Mouse (Mus musculus): ENCODE measurements around the gene Cox6a2. TPM values are rescaled to one million over a fixed set of nuclear protein-coding genes. Genes with fewer than 3 reads are reported as not detected.
A peak's percentile ranks its signal among the peaks of the same experiment; 100 is the strongest.

Gene Cox6a2
- total RNA-seq (2015; ENCODE audit: low replicate concordance) (3.4 TPM in 1 of 2 replicates, not detected in the other), total RNA-seq (2017; ENCODE audit: low replicate concordance) (not detected in 2 replicates)

DNA sequence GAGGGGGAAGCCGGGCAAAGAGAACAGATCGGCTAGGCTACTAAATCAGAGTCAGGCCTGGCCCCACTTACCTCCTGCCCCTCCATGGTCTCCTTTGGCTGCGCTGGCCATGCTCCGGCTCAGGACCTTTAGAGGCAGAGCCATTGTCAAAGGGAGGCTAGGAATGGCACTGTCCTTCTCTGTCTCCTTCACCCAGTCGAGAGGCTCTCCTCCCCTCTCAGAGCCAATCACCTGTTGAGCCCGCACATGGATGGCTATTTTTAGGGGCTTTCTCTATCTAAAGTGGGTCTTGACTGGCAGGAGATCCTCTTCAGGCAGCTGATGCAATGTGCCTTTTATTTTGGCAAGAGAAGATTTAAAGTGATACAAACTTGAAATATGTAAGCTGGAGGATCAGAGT is at the start of gene Cox6a2:
Gene Cox6a2, minus strand, starts transcription at position 236 of the 400 bp plus-strand sequence.
- ATAC-seq (replicated peaks; ENCODE audit: low FRiP score, poor library complexity, severe bottlenecking): no peak

DNA sequence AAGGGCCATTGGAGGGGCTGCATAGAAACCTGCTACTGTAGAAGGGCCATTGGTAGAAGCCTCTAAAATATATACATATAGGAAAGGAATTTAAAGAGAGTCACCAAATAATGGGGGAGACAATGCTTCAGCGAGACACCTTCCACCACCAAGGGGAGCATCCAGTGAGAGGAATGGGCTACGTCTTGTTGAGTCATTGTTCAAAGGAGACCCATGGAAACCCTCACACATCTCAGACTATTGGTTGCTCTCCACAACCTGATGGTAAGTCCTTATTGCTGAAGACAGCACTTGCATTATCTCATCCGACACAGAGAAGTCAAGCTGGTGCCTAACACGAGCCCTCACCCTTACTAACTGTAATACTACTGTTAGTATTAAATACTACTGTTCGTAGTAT is 49.6 kb upstream of the Cox6a2 start:
- no peak for ATAC-seq (replicated peaks; ENCODE audit: low FRiP score, poor library complexity, severe bottlenecking)

DNA sequence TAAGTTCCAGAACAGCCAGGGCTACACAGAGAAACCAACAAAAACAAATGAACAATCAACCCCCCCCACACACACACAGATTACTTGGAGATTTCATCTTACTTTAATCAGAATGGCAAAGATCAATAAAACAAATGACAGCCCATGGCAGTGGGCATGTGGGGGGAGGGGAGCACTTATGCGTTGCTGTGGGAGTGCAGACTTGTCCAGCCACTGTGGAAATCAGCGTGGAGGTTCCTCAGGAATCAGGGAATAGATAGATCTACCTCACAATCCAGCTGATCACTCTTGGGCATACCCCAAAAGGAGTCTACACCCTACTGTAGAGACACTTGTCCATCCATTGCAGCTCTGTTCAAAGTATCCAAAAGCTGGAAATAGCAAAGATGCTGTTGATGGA is 48.8 kb upstream of the Cox6a2 start:
- ATAC-seq (replicated peaks; ENCODE audit: low FRiP score, poor library complexity, severe bottlenecking): no peak

DNA sequence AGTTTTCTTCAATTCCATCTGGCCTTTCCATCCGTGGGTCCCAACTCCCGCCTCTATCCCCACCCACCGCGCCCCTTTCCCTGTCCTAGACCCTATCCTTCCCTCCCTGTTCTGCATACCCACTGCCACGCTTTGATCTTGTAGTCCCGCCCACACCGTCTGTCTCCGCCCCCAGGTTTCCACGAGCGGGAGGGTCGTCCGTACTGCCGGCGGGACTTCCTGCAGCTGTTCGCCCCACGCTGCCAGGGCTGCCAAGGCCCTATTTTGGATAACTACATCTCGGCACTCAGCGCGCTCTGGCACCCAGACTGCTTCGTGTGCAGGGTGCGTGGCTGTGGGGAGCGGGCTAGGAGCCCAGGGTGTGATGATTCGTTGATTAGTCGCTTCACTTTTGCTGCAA is 46.4 kb upstream of the Cox6a2 start:
- no peak for ATAC-seq (replicated peaks; ENCODE audit: low FRiP score, poor library complexity, severe bottlenecking)

DNA sequence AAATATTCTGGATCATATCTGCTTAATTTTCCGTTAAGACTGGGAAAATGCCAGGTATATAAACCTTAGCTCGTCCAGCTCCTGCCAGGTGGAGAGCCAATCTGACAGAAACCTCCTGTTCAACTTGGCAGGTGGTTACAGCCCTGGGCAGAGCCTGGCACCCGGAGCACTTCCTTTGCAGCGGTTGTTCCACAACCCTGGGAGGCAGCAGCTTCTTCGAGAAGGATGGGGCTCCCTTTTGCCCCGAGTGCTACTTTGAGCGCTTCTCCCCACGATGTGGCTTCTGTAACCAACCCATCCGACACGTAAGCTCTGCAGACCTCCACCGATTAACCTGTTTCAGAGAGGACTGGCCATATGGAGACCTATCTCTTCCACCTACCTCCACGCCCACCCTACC is 45.8 kb upstream of the Cox6a2 start:
- no peak for ATAC-seq (replicated peaks; ENCODE audit: low FRiP score, poor library complexity, severe bottlenecking)

DNA sequence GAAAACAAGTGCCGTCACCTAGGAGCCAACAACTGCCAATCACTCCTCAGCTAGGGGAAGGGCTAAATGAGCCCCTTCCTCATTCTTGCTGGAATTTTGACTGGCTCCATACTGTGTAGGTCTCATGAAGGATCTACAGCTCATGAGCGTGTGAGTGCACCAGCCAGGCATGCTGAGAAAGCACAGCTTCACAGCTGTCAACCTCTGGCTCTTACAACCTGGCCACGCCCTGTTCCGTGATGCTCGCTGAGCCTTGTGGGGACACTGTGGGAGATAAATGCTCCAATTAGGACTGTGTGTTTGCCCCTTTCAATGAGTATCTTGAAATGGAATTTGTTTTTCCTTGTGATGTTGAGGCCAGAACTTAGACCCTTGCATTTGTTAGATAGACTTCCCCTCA is 43.8 kb upstream of the Cox6a2 start:
- no peak for ATAC-seq (replicated peaks; ENCODE audit: low FRiP score, poor library complexity, severe bottlenecking)

DNA sequence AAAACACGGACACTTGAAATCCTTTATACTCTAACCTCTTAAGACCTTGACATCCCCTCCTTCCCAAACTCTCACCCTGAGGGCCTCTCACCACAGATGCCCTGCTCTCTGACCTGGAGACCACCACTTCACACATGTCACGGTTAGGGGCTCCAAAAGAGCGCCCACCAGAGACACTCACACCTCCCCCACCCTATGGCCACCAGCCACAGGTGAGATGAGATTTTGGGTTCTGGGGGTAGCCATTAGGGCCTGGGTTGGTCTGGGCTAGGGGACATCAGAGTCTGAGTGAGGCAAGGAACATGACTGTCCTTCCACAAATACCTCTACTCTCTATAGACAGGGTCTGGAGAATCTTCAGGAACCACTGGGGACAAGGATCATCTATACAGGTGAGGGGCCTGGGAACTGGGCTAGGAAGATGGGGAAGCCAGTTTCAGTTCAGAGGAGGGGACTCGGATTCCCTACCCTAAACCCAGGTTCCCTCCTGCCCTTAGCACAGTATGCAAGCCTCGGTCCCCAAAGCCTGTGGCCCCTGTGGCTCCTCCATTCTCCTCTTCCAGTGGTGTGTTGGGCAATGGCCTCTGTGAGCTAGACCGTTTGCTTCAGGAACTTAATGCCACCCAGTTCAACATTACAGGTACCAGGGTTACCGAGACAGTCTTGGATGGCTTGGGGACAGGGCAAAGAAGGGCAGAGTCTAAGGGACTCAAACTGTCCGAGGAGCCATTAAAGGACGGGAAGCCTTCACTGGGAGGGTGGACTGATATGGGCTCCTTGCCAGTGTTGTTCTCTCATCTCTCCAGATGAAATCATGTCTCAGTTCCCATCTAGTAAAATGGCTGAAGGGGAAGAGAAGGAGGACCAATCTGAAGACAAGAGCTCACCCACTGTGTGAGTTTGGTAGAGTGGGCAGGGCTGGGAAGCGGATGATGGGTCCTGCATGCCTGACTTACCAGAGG is 42.2 kb upstream of the Cox6a2 start:
- no peak for ATAC-seq (replicated peaks; ENCODE audit: low FRiP score, poor library complexity, severe bottlenecking)

DNA sequence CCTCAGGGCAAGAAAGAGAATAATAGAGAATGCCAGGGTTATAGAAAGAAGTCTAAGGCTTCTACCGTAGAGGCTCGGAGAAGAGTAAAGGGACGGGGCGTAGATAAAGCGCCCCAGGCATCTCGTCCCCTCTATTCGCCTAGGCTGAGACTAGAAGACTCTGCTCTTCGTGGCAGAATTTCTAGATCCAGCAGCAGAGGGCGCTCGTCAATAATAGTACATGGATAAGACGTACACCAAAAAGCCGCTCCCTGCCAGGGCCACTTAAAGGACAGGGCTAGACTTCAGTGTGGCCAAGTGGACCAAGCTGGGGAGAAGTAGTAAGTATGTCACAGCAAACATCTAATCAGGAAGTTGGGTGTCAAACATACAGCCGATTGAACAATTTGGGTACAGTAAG is 41.3 kb upstream of the Cox6a2 start:
- ATAC-seq (replicated peaks; ENCODE audit: low FRiP score, poor library complexity, severe bottlenecking): peak; percentile 83

DNA sequence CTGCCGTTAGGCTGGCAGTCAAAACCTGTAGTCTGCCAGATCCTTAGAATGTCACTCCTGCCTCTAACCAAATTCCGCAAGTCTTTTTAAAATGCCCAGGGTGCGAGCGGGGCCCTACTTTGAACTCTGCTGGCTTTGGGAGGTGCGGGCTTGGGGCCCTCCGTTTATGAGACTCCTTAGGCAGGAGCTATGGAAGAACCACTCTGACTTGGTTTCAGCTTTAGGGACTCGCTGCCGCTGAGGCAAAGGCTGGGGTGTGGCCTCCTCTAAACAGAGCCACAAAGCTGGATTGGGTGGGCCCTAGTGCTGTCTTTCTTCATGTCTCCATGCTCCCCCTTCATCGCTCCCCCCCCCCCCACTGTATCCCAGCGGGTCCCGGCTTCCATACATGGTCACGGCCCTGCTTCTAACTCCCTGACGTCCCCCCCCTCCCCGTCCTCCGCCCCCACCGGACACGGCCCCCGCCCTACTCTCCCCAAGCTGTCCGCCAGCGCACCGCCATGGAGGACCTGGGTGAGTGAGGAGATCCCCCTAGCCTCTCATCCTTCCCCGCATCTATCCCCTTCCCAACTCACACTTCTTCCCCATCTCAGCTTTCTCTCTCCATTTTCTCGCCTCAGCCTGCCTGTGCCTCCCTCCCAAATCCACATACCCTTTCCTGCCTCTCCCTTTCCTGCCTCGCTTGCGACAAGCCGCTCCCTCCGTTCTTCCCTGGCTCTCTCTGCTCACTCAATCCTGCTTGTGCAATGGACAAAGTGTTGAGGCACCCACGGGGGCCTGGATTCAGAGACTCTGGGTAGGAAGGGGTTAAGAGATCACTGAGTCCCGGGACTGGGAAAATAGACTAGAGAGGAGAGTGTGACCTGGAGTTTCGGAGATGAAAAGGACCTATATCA is 40.6 kb upstream of the Cox6a2 start, which contains the start of gene Tgfb1i1:
Gene Tgfb1i1, plus strand, starts transcription at position 317 of the 896 bp plus-strand sequence.
- peak; percentile 40 for ATAC-seq (replicated peaks; ENCODE audit: low FRiP score, poor library complexity, severe bottlenecking)

DNA sequence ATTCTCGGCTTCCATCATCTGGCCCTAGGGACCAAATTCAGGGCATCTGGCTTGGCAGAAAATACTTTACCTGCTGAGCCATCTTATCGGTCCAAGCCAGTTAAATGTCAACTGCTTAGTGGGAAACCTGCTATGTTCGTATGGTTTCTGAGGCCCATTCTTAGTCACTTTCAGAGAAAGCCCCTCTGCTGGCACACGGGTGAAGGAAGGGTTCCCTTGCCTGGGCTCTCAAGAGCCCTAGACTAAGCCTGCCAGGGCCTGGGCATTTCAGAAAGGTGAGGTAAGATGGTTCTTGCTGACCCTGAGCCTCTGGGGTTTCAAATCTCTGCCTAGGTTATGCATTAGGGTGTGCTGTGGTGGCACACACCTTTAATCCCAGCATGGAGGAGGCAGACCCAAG is 39.4 kb upstream of the Cox6a2 start:
- ATAC-seq (replicated peaks; ENCODE audit: low FRiP score, poor library complexity, severe bottlenecking): no peak

DNA sequence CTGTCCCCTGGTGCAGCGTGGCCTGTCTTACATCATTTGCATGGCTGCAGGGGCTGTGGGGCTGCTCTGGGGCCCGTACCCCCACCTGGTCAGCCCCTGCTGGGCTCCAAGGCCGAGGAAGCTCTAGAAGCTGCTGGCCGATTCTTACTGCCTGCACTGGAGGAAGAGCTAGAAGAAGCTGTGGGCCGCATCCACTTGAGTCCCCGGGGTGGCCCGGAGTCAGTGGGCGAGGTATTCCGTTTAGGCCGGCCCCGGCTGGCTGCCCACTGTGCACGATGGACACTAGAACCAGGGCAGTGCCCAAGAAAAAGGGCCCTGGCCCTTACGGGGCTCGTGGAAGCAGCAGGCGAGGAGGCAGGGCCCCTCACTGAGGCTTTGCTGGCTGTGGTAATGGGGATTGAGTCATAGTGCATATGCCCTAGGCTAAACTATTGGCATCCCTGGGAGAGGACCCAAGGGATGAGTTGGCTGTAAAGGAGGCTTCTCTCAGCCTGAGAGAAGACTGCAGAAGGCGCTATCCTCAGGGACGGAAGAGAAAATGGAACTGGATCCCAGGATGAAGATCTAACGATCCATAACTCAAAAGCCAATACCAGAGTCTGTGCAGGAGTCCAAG is 38.3 kb upstream of the Cox6a2 start:
- no peak for ATAC-seq (replicated peaks; ENCODE audit: low FRiP score, poor library complexity, severe bottlenecking)

DNA sequence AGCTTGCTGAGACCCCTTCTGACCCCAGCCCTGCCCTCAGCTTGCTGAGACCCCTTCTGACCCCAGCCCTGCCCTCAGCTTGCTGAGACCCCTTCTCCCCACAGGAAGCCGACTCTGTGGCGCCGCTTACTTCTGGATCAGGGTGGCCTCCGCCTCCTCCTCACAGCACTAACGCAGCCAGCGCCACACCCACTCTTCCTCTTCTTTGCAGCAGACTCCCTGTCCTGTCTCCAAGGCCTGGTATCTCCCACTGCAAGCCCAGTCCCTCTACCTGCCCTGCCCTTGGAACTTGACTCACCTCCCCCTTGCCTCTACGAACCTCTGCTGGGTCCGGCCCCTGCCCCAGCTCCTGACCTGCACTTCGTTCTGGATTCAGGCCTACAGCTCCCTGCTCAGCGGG is 37.7 kb upstream of the Cox6a2 start:
- ATAC-seq (replicated peaks; ENCODE audit: low FRiP score, poor library complexity, severe bottlenecking): no peak

DNA sequence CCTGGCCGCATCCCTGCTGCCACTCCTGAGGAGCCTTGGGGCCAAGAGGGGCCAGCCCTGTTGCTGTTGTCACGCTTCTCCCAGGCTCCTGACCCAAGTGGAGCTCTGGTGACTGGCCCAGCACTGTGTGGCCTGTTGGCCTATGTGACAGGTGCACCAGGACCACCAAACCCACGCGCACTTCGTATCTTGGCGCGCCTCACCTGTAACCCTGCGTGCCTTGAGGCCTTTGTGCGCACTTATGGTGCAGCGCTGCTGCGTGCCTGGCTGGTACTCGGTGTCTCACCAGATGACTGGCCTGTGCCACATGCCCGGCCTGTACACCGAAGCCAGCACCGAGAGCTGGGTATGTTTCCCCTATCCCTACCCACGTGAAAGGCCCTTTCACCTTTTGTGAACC is 36.1 kb upstream of the Cox6a2 start:
- ATAC-seq (replicated peaks; ENCODE audit: low FRiP score, poor library complexity, severe bottlenecking): no peak

DNA sequence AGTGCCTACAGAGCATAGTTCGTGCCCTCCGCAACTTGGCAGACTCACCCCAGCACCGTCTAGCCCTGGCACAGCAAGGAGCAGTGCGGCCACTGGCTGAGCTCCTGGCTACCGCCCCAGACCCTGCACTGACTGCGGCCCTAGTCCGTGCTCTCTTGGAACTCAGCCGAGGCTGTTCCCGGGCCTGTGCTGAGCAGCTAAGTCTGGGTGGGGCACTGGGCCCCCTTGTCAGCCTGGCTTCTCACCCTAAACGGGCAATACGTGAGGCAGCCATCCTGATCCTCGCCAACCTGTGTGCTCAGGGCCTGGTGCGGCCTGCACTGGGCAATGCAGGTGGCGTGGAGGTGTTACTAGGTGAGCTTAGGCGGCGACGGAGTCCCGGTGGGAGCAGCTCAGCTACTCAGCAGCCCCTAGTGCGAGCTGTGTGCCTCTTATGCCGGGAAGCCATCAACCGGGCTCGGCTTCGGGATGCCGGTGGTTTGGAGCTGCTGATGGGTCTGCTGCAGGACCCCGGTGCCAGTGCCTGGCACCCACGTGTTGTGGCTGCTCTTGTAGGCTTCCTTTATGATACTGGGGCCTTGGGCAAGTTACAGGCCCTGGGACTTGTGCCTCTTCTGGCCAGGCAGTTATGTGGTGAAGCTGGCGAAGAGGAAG is 34.1 kb upstream of the Cox6a2 start:
- ATAC-seq (replicated peaks; ENCODE audit: low FRiP score, poor library complexity, severe bottlenecking): no peak

DNA sequence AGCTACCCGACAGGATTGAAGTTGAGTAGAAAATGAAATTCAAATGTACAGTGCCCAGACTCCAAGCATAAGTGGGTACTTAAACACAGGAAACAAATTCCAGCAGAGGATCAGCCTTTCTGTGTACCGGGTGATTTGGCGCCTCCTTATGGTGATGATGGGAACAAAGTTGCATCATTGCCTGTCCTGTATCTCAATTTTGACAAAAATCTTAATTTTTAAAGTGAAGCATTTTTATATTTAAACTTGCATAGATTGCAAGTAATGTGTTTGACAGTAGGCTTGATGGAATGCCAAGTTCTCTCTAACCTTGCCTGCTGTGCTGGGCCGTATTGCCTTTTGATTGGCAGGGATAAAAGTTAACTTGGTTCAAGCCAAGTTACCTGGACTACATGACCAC is 32.8 kb upstream of the Cox6a2 start:
- ATAC-seq (replicated peaks; ENCODE audit: low FRiP score, poor library complexity, severe bottlenecking): 0 out of 2 replicates have a peak, but pooled peaks have one; percentile 41

DNA sequence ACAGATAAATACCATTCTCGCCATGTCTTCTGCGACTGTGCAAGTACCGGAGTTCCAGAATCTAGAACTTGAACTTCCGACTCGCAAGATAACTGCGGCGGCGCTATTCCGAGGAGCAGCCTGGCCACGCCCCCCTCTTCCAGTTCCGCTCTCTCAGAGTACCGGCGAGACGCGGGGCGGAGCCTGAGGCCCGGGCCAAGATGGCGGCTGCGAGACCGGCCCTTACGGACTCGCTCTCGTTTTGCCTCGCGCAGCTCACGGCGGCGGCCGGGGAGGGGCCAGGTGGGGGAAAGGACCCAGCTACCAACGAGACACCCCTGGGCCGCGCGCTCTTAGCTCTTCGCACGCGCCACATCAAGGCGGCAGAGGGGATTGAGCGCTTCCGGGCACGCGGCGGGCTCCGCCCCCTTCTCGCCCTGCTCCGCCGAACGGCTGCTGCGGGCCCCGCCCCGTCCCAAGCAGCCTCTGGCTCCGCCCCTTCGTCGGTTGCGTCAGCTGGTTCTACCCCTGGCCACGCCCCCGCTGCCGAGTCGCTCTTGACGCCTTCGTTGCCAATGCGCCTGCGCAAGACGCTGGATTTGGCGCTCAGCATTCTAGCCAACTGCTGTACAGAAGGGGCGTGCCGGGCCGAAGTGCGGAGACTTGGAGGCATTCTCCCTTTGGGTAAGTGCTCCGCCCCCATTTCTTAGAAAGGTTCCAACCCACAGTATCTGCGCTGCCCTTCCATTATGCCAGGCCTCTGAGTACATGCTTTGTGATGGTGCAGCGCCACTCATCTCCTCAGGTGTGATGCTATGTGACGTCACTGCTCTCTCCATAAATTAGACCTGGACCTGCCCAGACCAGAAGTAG is 32.0 kb upstream of the Cox6a2 start, which contains the start of gene 9130023H24Rik:
Gene 9130023H24Rik, minus strand, starts transcription at position 105 of the 852 bp plus-strand sequence.
- ATAC-seq (replicated peaks; ENCODE audit: low FRiP score, poor library complexity, severe bottlenecking): peak; percentile 79

DNA sequence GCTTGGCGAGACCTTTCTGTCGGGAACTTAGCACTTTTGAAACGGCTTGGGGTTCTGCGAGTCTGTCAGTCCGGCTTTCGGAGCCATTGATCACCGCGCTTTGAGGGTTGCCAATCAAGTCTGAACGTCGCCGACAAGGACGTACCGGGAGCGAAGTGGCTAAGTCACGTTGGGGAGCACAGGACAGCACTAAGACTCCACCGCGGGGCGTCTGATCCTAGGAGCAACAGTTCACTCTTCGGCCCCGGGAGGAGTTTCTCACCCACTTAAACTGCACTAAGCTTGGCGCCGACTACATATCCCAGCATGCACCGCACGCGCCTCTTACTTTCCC is 31.4 kb upstream of the Cox6a2 start:
- ATAC-seq (replicated peaks; ENCODE audit: low FRiP score, poor library complexity, severe bottlenecking): no peak

DNA sequence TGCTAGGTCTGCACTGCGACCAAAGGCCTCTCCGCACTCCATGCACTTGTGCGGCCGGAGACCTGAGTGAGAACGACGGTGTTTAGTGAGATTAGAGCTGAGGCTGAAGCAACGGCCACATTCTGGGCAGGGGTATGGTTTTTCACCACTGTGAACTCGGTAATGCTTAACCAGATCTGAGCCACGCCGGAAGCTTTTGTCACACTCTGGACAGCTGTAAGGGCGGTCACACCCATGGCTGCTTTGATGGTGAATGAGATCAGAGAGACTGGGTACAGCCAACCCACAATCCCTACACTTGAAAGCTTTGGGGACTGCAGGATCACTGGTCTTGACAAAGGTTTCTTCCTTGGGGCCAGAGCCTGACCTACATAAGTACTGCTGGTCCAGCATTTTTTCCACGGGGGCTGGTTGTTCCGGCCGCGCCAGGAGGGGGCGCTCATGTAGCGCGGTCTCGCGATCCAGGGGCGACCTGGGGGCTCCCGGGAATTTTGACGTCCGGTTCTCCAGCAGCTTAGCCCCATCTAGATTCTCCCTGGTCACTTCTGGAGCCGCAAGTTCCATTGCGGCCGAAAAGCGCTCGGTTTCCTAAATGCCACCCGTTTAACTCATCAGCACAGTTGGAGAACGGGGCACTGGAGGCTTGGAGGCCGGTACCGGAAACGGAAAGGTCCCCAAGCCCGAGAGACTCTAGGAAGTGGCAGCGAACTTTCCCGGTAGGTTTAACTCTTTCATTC is 30.8 kb upstream of the Cox6a2 start, which contains the start of gene Armc5:
Gene Armc5, plus strand, starts transcription at position 487 of the 737 bp plus-strand sequence.
- ATAC-seq (replicated peaks; ENCODE audit: low FRiP score, poor library complexity, severe bottlenecking): peak; percentile 44

All from erythroid progenitor cell, adult 5-6 weeks (primary cell).